Mouse (Mus musculus) kidney, adult 2 months (tissue): ENCODE measurements at regions not wholly inside any gene's neighbourhood (a gene's known extent, or its start where the extent isn't known, plus 50 kb on each side); places are given as distances from the start of the nearest gene placed in this dataset.

ENCODE experiments used
- CTCF ChIP-seq: fragments of 200-500 bp; conservative IDR thresholded peaks from 2 replicates; pipeline ENCODE4 v1.5.1; 2011; ENCODE audit warnings: low read depth, mild to moderate bottlenecking, control low read depth, low read length, moderate library complexity, mixed read lengths; ENCODE audit not compliant: insufficient read depth, insufficient read length
- POLR2A ChIP-seq: fragments of 200-500 bp; IDR thresholded peaks from one replicate; pipeline ENCODE4 v1.6.1; 2011; ENCODE audit warnings: low read depth, low read length, control low read depth

DNA sequence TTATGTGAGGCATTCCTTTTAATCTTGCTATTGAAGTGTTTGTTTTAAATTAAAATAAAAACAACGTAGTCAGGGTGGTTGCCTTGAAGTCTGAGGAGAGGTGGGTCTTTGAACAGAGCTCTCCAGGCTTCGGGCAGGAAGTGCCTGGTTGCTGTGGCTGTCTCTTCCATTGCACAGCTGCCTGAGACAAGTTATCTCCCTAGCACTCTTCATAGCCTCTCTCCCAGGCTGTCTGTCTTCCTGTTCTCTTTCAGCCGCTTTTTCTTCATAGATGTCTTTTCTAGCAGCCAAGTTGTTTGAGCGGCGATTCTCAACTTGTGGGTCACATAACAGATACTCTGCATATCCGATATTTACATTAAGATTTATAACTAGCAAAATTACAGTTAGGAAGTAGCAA is 173.2 kb upstream of the Adgrl2 start:
- no peak for TF ChIP-seq POLR2A
- no peak for TF ChIP-seq CTCF
